Mouse (Mus musculus) G1E (cell line): ENCODE data around the gene Hist1h4h. TPM values are rescaled to one million over a fixed set of nuclear protein-coding genes. Genes with fewer than 3 reads are reported as not detected.
A peak's percentile ranks its signal among the peaks of the same experiment; 100 is the strongest.

Experiments
- ATAC-seq: 2 replicates; pipeline ENCODE4 v1.8.0; 2016; ENCODE audit warnings: mild to moderate bottlenecking; ENCODE audit not compliant: insufficient number of reproducible peaks, poor library complexity, low FRiP score, severe bottlenecking; ENCODE audit errors: extremely low read depth
- DNase-seq: peaks from one replicate; pipeline ENCODE4 v3.0.0; 2012; ENCODE audit warnings: low spot score
- H3K27me3 ChIP-seq: 2 replicates; pipeline ENCODE4 v1.6.1; 2012; ENCODE audit warnings: mild to moderate bottlenecking, low read length, inconsistent platforms; ENCODE audit not compliant: insufficient read depth
- H3K36me3 ChIP-seq: replicated peaks from 2 replicates; pipeline ENCODE3; 2012; ENCODE audit warnings: mild to moderate bottlenecking, inconsistent platforms
- H3K4me1 ChIP-seq: 2 replicates; pipeline ENCODE4 v1.6.1; 2012; ENCODE audit warnings: low read depth, low read length, inconsistent platforms, mixed read lengths; ENCODE audit not compliant: insufficient read depth
- H3K4me3 ChIP-seq: 2 replicates; pipeline ENCODE4 v1.5.1; 2012; ENCODE audit warnings: low read depth, mild to moderate bottlenecking, inconsistent platforms, low read length, moderate library complexity, mixed read lengths
- H3K9me3 ChIP-seq: replicated peaks from 2 replicates; pipeline ENCODE4 v1.6.1; 2012; ENCODE audit warnings: inconsistent platforms
- CTCF ChIP-seq: IDR thresholded peaks from 2 replicates; pipeline ENCODE4 v1.5.1; 2012; ENCODE audit warnings: low read depth, low read length, inconsistent platforms, mixed read lengths
- GATA1 ChIP-seq: IDR thresholded peaks from 2 replicates; pipeline ENCODE4 v1.6.1; 2012; ENCODE audit warnings: borderline replicate concordance, low read length, inconsistent platforms, mixed read lengths
- GATA2 ChIP-seq: IDR thresholded peaks from 2 replicates; pipeline ENCODE4 v1.6.1; 2012; ENCODE audit warnings: low read depth, low read length, inconsistent platforms, borderline replicate concordance
- POLR2AphosphoS5 ChIP-seq: IDR thresholded peaks from 2 replicates; pipeline ENCODE4 v1.6.1; 2012; ENCODE audit warnings: low read depth, low read length, inconsistent platforms; ENCODE audit not compliant: insufficient replicate concordance
- TAL1 ChIP-seq: conservative IDR thresholded peaks from 2 replicates; pipeline ENCODE4 v1.6.1; 2012; ENCODE audit warnings: low read depth, low read length, inconsistent platforms, mixed read lengths
- polyA plus RNA-seq: library from polyadenylated mRNA; stranded (reverse); fragments of >175 nt; gene quantifications from 2 replicates; pipeline ENCODE4 v1.2.3, GENCODE M21; 2012
- total RNA-seq, 2 experiments: library from RNA; stranded (forward) in 1 of 2; stranded (reverse) in 1 of 2; fragments of 200-1000 nt in 1 of 2; fragments of >200 nt in 1 of 2; fragmentation: Nextera tagmentation in 1 of 2; gene quantifications; 2 replicates each; pipeline ENCODE4 v1.2.3; 2014 to 2017

Hist1h4h gene
- total and polyA plus RNA-seq, 3 experiments, result 11.0 to 843 (median 309) TPM

DNA sequence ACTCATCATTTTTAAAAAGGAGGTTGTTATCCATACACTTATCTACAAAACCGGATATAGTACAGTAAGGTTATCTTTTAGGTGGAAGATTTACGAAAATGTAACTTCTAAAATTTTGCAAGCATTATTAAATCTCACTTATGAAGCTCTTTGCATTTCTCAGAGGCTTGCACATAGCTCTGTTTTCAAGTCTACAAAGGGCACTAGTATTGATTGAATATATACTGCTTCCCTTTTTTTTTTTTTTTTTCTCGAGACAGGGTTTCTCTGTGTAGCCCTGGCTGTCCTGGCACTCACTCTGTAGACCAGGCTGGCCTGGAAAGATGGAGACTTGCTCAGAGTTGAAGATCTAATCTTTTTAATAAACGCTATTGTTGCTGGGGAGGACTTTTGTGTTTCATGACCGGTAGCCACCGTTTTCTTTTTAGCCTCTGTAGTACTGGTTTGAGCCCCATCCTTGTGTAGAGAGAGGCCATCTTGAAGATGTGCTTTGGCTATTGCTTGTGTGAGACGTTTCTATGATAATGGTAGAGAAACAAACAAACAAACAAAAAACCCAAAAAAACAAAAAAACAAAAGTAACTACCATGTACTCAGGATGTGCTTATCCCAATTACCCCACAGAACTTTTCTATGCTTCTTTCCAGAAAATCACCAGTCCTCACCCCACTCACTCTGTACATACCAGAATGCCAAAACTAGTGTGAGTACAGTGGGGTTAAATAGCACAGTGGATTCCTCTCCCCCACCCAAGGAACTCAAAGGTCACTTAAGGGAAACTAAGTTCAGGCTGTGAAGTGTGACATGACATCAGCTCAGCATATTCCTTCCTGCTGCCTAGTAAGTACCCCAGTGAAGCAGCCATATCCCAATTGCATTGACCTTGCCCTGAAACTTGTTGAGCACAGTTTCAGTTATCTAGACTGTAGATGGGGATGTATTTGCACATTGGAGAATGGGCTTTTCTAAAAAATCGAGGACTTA is 21.4 kb downstream of the Hist1h4h start:
- H3K4me3 ChIP-seq, result no peak overlapping the region
- no peaks in the 10 kb centered on the region for H3K36me3 ChIP-seq
- no peaks in the 10 kb centered on the region for H3K27me3 ChIP-seq
- peaks cover 40% of the 10 kb centered on the region for H3K4me1 ChIP-seq
- TF ChIP-seq TAL1 (no peak), POLR2AphosphoS5 (no peak), CTCF (no peak), GATA2 (no peak), GATA1 (no peak)
- H3K9me3 ChIP-seq, result no peaks in the 10 kb centered on the region
- ATAC-seq (no peak), DNase-seq (no peak)

DNA sequence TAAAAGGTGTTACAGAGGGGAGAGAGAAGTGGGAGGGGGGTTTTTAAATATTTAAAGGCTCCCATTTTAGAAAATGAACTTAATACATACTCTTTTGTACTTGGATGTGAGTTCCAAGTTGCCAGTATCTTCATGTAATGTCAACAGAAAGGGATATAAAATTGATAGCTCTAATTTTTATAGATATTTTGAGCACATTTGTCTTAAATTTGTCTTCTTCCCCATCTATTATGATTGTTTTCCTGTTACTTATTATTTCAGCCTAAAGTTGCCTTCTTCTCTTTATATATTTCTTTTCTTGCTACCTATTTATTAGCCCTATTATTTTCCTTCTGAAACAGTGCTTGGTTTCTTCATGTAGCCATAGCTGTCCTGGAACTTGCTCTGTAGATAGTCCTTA is 22.1 kb downstream of the Hist1h4h start, which contains the start of gene Hist1h1d:
TSS of gene Hist1h1d (plus strand) at position 301 of the 400 bp plus-strand sequence.
- no peak for DNase-seq
- ATAC-seq, result no peak
- no peaks in the 10 kb centered on the region for H3K9me3 ChIP-seq
- H3K4me3 ChIP-seq, result no peak within 1 kb of the TSS
- H3K4me1 ChIP-seq, result peaks cover 43% of the 10 kb centered on the region
- TF ChIP-seq GATA2 (no peak), POLR2AphosphoS5 (no peak), TAL1 (no peak), GATA1 (no peak), CTCF (no peak)
- no peaks in the 10 kb centered on the region for H3K36me3 ChIP-seq
- H3K27me3 ChIP-seq, result no peaks in the 10 kb centered on the region

DNA sequence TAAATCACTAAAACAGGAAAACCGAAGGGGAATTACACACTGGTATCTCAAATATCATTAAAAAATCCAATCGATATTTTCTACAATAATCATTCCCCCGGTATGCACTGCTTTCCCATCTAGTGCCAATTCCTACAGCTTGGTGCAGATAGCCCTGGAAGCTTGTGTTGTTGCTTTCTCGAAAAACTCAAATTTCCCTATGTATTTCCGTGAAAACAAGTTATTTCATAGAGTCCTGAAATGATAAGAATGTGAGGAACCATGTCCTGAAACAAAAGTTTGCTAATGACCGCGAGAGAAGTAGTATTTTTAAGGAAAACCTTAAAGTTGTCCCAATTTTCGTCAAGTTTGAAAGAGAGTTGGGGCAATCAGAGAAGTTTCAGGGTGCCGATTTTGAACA is 23.5 kb downstream of the Hist1h4h start:
- peaks cover 39% of the 10 kb centered on the region for H3K4me1 ChIP-seq
- H3K4me3 ChIP-seq, result peak overlapping the region; percentile 68; the same call in 1 of the 2 replicates
- H3K27me3 ChIP-seq, result no peaks in the 10 kb centered on the region
- no peak for DNase-seq
- ATAC-seq, result no peak
- no peaks in the 10 kb centered on the region for H3K36me3 ChIP-seq
- no peak for TF ChIP-seq TAL1
- TF ChIP-seq CTCF, result no peak
- TF ChIP-seq GATA1, result no peak
- no peak for TF ChIP-seq POLR2AphosphoS5
- TF ChIP-seq GATA2, result no peak
- no peaks in the 10 kb centered on the region for H3K9me3 ChIP-seq

DNA sequence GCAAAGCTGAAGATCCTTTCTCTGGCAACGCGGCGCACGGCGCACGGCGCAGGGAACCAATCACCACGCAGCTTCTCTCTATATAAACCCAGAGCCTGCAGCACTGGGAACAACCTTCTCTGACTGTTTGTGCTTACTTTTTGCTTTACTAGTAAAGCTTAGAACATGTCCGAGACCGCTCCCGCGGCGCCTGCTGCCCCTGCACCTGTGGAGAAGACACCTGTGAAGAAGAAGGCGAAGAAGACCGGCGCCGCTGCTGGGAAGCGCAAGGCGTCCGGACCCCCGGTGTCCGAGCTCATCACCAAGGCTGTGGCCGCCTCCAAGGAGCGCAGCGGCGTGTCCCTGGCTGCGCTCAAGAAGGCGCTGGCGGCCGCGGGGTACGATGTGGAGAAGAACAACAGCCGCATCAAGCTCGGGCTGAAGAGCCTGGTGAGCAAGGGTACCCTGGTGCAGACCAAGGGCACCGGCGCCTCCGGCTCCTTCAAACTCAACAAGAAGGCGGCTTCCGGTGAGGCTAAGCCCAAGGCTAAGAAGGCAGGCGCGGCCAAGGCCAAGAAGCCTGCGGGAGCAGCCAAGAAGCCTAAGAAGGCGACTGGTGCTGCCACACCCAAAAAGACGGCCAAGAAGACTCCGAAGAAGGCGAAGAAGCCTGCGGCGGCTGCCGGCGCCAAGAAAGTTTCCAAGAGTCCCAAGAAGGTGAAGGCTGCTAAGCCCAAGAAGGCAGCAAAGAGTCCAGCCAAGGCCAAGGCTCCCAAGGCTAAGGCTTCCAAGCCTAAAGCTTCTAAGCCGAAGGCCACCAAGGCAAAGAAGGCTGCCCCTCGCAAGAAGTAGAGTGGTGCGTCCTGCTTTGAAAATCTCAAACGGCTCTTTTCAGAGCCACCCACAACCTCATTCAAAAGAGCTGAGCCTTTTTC is 24.3 kb downstream of the Hist1h4h start:
- TF ChIP-seq GATA1 (no peak), CTCF (no peak), GATA2 (no peak), TAL1 (no peak), POLR2AphosphoS5 (0 out of 2 replicates have a peak, but pooled peaks have one; percentile 89)
- Histone ChIP-seq H3K9me3 (no peaks in the 10 kb centered on the region), H3K4me1 (peaks cover 37% of the 10 kb centered on the region), H3K27me3 (no peaks in the 10 kb centered on the region), H3K36me3 (no peaks in the 10 kb centered on the region), H3K4me3 (peak overlapping the region; percentile 68)
- ATAC-seq, result peak; percentile 47
- DNase-seq, result peak; percentile 14

DNA sequence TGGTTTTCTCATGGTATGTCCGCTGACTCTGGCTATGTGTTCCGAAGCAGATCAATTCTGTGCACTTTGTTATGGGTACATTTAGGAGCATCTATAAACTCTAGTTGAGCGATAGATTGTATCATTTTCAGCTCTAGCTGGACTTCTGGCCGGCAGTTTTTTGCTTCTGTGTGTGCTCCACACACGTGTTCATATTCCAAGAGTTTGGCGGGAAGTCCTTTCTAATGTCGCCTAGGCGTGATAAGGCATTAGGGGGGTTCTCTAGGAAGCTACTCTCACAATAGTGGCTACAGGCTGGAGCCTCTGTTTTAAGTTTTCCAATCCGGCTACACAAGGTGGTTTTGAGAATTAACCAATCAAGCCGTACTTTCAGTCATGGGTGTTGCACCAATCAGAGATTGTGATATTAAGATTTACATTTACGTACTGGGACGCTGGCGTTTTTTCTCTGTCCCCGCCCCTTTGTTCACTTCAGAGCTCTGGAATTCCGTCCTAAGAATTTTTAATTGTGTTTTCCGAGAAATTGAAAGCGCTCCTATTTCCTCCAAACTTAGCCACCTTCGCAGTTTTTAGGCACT is 25.1 kb downstream of the Hist1h4h start:
- no peaks in the 10 kb centered on the region for H3K9me3 ChIP-seq
- TF ChIP-seq GATA2 (no peak), CTCF (no peak), GATA1 (no peak), TAL1 (no peak), POLR2AphosphoS5 (peak; percentile 96; the same call in 1 of the 2 replicates)
- DNase-seq, result no peak
- H3K27me3 ChIP-seq, result no peaks in the 10 kb centered on the region
- peak; percentile 48 for ATAC-seq
- no peaks in the 10 kb centered on the region for H3K36me3 ChIP-seq
- peak overlapping the region; percentile 68 for H3K4me3 ChIP-seq
- H3K4me1 ChIP-seq, result peaks cover 31% of the 10 kb centered on the region
